Mouse (Mus musculus): ENCODE measurements at regions not wholly inside any gene's neighbourhood (a gene's known extent, or its start where the extent isn't known, plus 50 kb on each side); places are given as distances from the start of the nearest gene placed in this dataset.

GRCm38 (mm10) chr1:137204371-137204770, 244.1 kb upstream of the Nr5a2 start:
- no peak for TF ChIP-seq CTCF (conservative IDR thresholded peaks at IDR 0.05 in 1 of 2, IDR thresholded peaks at IDR 0.05 in 1 of 2; ENCODE audit: low read depth in 2 of 2, low read length in 2 of 2)
- TF ChIP-seq JUND (conservative IDR thresholded peaks at IDR 0.05; ENCODE audit: low read depth, low read length) = no peak
- TF ChIP-seq ZMIZ1 (IDR thresholded peaks at IDR 0.05; ENCODE audit: low read depth, low read length) = no peak
- no peak for TF ChIP-seq EP300 (IDR thresholded peaks at IDR 0.05; ENCODE audit: low read length)
- no peak for TF ChIP-seq BHLHE40 (IDR thresholded peaks at IDR 0.05; ENCODE audit: low read depth, low read length)
- no peak for TF ChIP-seq TCF12 (IDR thresholded peaks at IDR 0.05; ENCODE audit: low read depth, low read length)
- TF ChIP-seq IRF4 (IDR thresholded peaks at IDR 0.05; ENCODE audit: low read depth, low read length) = no peak
